Mouse (Mus musculus): ENCODE measurements around the gene Pde11a.

The Pde11a gene

DNA sequence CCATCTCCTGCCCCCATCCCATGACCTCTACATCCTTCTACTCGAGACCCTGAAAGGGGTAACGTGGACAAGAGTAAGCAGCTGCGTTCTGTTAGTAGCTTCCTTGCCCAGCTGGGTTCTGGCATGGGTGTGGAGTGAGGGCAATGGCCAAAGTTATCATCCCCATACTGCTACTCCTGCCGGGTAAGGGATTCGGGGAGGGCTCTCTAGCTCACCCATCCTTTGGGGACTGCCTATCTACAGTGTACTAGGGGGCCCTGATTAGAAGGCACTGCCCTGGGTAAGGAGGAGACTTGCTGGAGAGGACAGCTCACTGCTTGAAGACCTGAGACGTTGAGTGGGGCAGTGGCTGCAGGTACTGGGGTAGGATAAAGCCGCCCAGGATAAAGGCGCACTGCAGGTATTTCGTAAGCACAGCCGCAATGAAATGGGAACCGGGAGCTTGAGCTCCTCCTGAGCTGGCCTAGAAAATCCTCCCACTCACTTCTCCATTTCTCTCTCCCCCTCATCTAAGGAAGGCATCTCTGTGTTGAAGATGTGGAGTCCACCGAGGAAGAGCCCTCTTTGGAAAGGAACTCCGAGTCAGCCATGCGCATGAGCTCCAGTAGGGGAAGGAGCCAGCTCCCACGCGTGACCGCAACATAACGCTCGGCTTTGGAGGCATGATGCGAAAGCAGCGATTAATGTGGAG is 15.2 kb downstream of the Pde11a start:
- DNase-seq (ENCODE audit: low spot score in 2 of 2) = no peak

- DNase-seq (ENCODE audit: low spot score in 2 of 2) = no peak
These were observed 18.2 kb downstream of the Pde11a start for GRCm38 (mm10) chr2:76320336-76320735.

- DNase-seq (ENCODE audit: low spot score in 2 of 2) = no peak
These were observed 19.3 kb downstream of the Pde11a start for GRCm38 (mm10) chr2:76319231-76319630.

DNA sequence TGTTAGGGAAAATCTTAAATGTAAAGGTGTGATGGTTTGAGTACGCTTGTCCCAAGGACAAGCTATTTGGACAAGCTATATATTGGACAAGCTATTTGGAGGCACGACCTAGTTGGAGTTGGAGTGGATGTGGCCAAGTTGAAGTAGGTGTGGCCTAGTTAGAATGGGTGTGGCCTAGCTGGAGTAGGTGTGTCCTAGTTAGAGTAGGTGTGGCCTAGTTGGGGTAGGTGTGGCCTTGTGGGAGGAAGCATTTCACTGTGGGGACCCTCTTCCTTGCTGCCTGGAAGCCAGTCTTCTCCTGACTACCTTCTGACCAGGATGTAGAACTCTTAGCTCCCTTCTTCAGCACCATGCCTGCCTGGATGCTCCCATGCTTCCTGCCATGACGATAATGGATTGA is 50.9 kb downstream of the Pde11a start:
- no peak for DNase-seq (ENCODE audit: low spot score in 2 of 2)

DNA sequence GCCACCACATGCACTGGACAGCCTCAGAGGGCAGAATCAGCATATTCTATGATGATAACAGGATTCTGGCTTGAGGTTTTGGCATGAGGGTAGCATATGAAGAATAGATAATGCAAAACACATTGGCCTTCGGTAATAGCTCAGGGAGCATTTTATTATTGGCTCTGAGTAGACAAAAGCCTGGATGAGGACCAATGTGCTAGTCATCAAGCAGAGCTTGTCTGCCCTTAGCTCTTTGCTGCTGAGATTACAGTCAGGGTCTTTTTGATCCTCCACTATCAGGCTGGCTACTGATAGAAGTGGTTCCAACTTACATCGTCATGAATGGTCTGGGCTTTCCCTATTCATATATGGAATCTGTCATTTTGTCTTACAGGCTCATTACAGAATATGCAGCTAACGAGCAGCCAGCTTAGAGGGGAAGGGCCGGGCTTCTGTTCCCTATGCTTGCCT is 52.3 kb downstream of the Pde11a start:
- DNase-seq (ENCODE audit: low spot score in 2 of 2) = no peak

DNA sequence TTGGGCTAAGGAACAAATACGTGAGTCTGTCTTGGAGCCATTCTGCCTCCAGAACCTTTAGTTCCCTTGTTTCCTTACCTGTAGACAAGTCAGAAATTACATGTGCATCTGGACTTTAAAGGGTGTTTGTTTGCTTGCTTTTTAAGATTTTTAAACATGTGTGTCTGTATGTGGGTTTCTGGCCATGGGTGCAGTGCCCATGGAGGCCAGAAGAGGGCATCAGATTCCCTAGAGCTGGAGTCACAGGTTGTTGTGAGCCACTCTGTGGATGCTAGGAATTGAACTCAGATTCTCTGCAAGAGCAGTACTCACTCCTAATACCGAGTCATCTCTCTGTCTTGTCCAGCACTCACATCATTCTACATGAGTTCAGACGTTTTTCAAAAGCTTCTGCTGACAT is 53.4 kb downstream of the Pde11a start:
- DNase-seq (ENCODE audit: low spot score in 2 of 2) = no peak

DNA sequence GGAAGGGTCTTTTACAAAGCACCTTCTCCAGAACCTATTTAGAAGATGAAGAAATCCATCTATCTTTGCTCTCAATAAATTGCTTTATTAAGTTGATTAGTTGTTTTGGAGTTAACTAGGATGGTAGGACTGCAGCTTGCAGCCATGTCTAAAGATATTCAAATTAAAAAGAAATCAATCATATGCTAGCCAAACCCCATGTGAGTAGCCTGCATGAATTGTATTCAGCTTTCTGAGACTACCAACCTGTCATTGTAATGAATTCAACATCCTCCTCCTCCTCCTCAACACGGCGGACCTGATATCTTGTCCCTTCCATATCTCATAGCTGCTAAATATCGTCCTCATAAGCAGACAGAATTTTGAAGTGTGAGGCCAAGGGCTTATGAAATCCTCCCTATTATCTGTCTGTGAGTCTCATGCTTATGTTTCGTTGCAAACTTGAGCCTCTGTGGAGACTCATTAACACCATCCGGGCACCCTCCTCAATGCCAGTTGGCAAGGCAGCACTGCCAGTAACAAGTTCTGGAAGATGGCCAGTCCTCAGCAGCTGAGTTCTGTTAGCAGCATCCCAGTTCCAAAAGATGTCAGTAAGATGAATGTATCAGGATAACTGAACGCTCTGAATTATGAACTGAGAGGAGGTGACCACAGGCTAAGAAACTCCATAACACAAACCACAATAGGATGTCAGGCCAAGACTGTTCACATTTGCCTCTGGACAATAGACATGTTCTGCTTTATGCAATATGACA is 55.0 kb downstream of the Pde11a start:
- peak; percentile 62 to 63 for DNase-seq (ENCODE audit: low spot score in 2 of 2)

DNA sequence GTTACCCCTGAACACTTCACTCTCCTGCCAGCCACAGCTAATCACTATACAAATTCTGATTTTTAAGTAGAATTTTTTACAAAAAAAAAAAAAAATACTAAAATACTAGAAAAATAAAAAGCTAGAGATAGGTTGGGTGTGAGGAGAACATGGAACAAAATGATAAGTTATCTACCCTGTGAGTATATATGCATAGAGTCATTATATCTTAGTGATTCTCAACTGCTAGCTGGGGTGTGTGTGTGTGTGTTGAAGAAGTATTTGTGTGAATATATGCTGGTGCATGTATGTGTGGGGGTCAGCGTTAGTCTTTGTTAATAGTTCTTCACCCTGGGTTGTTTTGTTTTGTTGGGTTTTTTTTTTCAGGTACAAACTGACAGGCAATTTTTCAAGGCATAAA is 69.1 kb downstream of the Pde11a start:
- DNase-seq (ENCODE audit: low spot score in 2 of 2) = no peak

DNA sequence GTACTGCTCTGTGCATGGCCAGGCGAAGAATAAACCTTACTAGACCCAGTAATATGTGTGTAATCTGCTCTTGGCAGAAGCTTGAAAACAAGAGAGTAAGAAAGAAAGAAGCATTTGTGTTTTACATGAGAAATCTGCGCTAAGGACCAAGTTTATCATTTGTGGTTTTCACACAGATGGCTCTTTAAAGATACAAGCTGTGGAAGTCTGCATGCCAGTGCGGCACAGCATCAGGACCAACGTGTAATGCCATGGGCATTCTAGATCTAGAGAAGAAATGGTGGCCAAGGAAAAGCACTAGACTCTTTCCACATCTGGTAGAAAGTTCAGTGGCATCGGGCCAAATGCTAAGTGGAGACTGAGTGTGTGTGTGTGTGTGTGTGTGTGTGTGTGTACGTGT is 71.2 kb downstream of the Pde11a start:
- DNase-seq (ENCODE audit: low spot score in 2 of 2) = no peak

DNA sequence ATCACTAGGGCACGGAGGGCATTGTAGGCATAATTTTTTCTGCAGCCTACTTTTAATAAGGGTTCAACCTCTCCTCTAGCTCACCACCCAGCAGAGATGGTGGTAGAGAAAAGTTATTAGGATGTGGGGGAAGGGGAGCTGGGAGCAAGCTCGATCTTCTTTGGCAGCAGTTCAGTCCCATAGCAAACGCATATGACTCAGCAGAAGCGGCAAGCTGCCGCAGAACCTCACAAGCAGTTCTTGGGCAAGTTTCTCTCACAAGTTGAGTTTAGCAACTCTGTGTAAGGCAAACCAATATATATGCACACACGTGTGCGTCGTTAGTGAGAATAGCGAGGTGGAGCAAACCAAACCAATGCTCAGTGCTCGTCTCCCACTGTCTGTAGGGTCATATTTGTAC is 72.0 kb downstream of the Pde11a start:
- DNase-seq (ENCODE audit: low spot score in 2 of 2) = no peak

DNA sequence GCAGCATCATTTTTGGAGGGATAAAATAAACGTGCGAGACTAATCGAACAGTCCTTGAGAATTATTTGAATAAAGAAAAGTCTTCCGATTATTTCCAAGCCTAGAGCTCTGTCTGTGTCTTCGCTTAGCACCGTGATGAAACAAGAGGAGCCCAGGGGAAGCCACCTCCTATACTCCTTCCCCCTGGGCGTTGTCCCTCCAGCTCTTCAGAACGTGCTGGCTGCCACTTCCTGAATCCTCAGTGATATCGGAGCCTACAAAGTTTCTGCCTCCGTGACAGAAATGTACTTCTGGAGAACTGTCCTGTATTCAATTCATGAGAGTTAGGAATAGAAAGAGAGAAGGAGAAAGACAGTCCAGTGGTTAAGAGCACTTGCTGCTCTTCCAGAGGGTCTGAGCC is 74.3 kb downstream of the Pde11a start:
- DNase-seq (ENCODE audit: low spot score in 2 of 2) = no peak

DNA sequence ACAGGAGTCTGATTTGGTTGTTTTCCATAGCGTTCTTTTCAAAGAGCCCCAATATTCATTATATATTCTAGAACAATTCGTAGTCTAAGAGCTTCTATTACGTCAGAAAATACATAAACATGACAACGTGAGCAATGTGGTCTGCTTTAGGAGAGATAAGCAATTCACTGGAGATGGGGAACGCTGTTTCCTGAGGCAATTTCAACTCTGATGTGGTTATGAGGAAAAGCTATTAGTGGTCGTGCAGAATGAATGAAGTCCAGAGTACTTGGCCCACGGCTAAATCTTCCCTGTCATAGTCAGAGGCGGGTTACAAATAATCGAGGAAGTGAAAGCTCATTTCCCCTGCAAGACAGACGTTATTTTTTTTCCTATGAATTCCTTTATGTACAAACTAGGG is 75.9 kb downstream of the Pde11a start:
- DNase-seq (ENCODE audit: low spot score in 2 of 2) = no peak

GRCm38 (mm10) chr2:76254833-76255232 is 83.7 kb downstream of the Pde11a start:
- peak in 1 of 2 experiments; percentile 64 for DNase-seq (ENCODE audit: low spot score in 2 of 2)

- no peak for DNase-seq (ENCODE audit: low spot score in 2 of 2)
These were observed 87.2 kb downstream of the Pde11a start for GRCm38 (mm10) chr2:76251379-76251778.

DNA sequence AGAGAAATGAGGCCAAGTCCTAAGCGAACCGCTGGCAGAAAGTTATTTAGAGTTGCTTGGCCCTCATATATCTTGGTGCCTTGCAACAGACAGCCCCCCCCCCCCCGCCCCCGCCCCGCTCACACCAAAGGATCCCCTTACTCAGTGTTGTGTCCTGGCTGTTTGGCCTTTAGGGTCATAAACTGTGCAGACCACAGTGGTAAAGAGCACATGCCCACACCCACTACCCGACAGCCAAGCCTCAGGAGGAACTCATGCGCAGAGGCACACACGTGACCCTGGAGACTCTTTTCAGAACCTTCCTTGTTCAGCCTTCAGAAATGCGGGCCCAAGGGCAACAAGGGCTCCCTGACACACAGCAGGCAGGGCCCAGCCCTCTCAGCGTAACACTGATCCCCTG is 90.3 kb downstream of the Pde11a start:
- no peak for DNase-seq (ENCODE audit: low spot score in 2 of 2)

GRCm38 (mm10) chr2:76239175-76239574 is 99.4 kb downstream of the Pde11a start:
- DNase-seq (ENCODE audit: low spot score in 2 of 2) = no peak

GRCm38 (mm10) chr2:76238496-76238895 is 100.1 kb downstream of the Pde11a start:
- no peak for DNase-seq (ENCODE audit: low spot score in 2 of 2)

DNA sequence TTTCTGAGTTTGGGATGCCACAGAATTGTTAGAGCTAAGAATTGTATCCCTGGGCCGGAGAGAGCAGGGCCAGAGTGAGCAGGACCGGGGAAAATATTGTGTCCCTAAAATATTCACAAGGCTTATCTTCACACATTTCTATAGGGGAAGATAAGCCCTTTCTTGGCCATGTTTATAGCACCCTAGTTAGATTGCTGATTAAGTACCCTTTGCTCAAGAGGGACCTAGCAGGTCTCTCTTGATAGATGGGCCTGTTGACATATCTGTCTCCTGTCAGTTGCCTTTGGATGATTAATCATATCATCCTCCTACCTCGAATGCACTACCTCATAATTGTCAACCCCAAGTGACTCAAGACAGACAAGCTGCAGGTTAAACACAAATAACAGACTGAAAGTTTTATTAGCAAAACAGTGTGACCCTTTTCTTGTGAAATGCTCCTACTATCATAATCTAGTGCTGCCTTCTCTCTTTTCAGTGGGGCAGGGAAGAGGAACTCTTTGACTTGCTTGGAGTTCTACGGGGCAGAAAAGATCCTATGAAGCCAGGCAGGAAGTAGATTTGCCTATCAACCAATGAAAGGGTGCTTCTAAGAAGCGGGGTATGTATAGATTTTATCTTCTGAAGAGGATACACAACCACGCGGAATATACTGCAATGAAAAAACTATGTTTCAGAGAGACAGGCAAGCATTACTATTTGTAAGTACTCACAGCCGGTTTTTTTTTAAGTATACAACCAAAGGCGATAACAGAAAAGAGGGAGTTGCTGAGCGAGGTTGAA is 100.7 kb downstream of the Pde11a start:
- DNase-seq (ENCODE audit: low spot score in 2 of 2) = no peak

DNA sequence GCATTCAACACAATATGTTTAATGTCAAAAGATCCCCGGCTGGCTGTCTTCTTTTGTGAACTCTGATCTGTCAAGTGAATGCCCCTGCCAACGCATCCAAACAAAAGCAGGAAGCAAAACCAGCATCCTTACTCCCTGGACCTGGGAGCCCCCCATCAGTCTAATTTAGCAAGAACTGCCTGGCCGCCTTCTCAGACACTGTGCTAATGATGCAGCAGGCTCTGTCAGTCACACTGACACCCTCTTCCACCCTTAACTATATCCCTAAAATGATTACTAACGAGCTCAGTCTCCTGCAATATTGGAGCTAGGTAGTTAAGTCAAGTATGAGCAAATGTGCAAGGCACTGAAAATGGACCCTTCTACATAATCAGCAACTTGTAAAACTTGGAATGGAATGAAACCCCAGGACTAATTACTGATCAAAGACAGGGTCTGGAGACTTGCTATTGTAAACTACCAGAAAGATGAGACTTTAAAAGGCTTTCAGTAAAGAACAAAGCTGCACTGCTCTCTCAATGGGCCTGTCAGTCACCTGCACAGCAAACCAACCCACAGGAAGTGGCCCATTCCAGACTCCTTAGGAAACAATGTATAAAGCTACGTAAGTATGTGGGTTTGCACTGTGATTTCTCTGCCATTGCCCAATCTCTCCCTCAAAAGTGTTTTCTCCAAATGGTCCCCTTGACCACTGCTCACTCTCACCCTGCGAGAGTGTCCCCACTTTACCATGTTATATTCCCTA is 118.0 kb downstream of the Pde11a start:
- no peak for DNase-seq (ENCODE audit: low spot score in 2 of 2)

DNA sequence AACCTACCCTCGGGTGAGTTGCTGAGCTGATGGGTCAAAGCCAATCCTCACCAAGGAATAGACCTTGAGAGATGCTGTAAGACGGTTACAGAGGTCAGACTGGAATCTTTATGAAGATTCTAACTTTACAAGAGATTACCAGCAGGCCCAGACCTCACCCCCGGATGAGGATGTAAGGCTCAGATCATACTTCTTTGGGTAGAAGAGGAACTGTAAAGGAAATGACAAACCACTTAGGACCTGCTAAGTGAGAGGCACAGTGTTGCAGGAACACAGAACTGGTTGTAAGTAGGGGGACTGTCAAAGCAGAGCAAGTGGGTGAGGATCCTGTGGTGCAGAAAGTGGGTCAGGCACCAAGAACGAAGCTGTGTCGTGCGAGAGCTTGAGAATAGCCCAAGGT is 119.0 kb downstream of the Pde11a start:
- no peak for DNase-seq (ENCODE audit: low spot score in 2 of 2)

GRCm38 (mm10) chr2:76216146-76216545 is 122.4 kb downstream of the Pde11a start:
- DNase-seq (ENCODE audit: low spot score in 2 of 2) = no peak

GRCm38 (mm10) chr2:76215219-76215618 is 123.4 kb downstream of the Pde11a start:
- DNase-seq (ENCODE audit: low spot score in 2 of 2) = no peak

Measured in frontal cortex, postnatal 10 days (tissue).